Mouse (Mus musculus): Measurements from ENCODE around the gene Zscan22.
"Not testable (repeated sequence)": the region's sequence is repeated elsewhere in the genome, so short reads cannot be mapped to it uniquely, and the experiment has no call there.

Zscan22 gene

GRCm38 (mm10) chr7:12897655-12898410 lies at the start of gene Zscan22:
Zscan22 (plus strand) TSS chr7:12897815.
- DNase-seq (ENCODE audit: low spot score): peak; percentile 73

GRCm38 (mm10) chr7:12874301-12874700 lies 23.3 kb upstream of the Zscan22 start:
- no peak for DNase-seq (ENCODE audit: low spot score)

- no peak for DNase-seq (ENCODE audit: low spot score)
Observed at GRCm38 (mm10) chr7:12880036-12880435, 17.6 kb upstream of the Zscan22 start.

- DNase-seq (ENCODE audit: low spot score): not testable (repeated sequence)
Observed at GRCm38 (mm10) chr7:12880497-12880896, 17.1 kb upstream of the Zscan22 start.

GRCm38 (mm10) chr7:12880911-12881660 lies 16.5 kb upstream of the Zscan22 start, which contains the start of gene Zfp128:
Zfp128 (plus strand) TSS chr7:12881177.
- peak; percentile 83 for DNase-seq (ENCODE audit: low spot score)

- DNase-seq (ENCODE audit: low spot score): no peak
Observed at GRCm38 (mm10) chr7:12886563-12887266, 10.9 kb upstream of the Zscan22 start.

GRCm38 (mm10) chr7:12887585-12887984 lies 10.0 kb upstream of the Zscan22 start:
- no peak for DNase-seq (ENCODE audit: low spot score)

- no peak for DNase-seq (ENCODE audit: low spot score)
Observed at GRCm38 (mm10) chr7:12890928-12891327, 6.7 kb upstream of the Zscan22 start.

- DNase-seq (ENCODE audit: low spot score): no peak
Observed at GRCm38 (mm10) chr7:12891334-12891733, 6.3 kb upstream of the Zscan22 start.

GRCm38 (mm10) chr7:12901517-12901916 lies 3.9 kb downstream of the Zscan22 start:
- DNase-seq (ENCODE audit: low spot score): no peak

- no peak for DNase-seq (ENCODE audit: low spot score)
Observed at GRCm38 (mm10) chr7:12903623-12904022, 6.0 kb downstream of the Zscan22 start.

GRCm38 (mm10) chr7:12905146-12905545 lies 7.5 kb downstream of the Zscan22 start:
- no peak for DNase-seq (ENCODE audit: low spot score)

- DNase-seq (ENCODE audit: low spot score): peak; percentile 18
Observed at GRCm38 (mm10) chr7:12909498-12909962, 11.9 kb downstream of the Zscan22 start.

GRCm38 (mm10) chr7:12910181-12910668 lies 12.6 kb downstream of the Zscan22 start:
- peak; percentile 36 for DNase-seq (ENCODE audit: low spot score)

- no peak for DNase-seq (ENCODE audit: low spot score)
Observed at GRCm38 (mm10) chr7:12913556-12913955, 15.9 kb downstream of the Zscan22 start.

GRCm38 (mm10) chr7:12920495-12920894 lies 22.9 kb downstream of the Zscan22 start:
- not testable (repeated sequence) for DNase-seq (ENCODE audit: low spot score)

- no peak for DNase-seq (ENCODE audit: low spot score)
Observed at GRCm38 (mm10) chr7:12921318-12921704, 23.7 kb downstream of the Zscan22 start.

GRCm38 (mm10) chr7:12921705-12922465 lies 24.3 kb downstream of the Zscan22 start, which contains the start of gene Rps5:
Rps5 (plus strand) TSS chr7:12922290.
- DNase-seq (ENCODE audit: low spot score): peak; percentile 94

GRCm38 (mm10) chr7:12922729-12923128 lies 25.1 kb downstream of the Zscan22 start:
- DNase-seq (ENCODE audit: low spot score): no peak

GRCm38 (mm10) chr7:12926316-12926715 lies 28.7 kb downstream of the Zscan22 start:
- DNase-seq (ENCODE audit: low spot score): no peak

- DNase-seq (ENCODE audit: low spot score): no peak
Observed at GRCm38 (mm10) chr7:12927191-12927680, 29.6 kb downstream of the Zscan22 start, which contains the start of gene Rnf225. Rnf225 (plus strand) TSS chr7:12927416.

All from spleen, adult 12 weeks (tissue).